Mouse (Mus musculus): Measurements from ENCODE around the gene Setd6. TPM values are rescaled to one million over a fixed set of nuclear protein-coding genes. Genes with fewer than 3 reads are reported as not detected.

Gene Setd6
- polyA plus RNA-seq, 1 experiment from 2014 or later, result 14.0 TPM

GRCm38 (mm10) chr8:95714367-95714766 is 1.3 kb upstream of the Setd6 start:
- TF ChIP-seq CTCF (IDR thresholded peaks at IDR 0.05; ENCODE audit: low read depth), result no peak
- no peak for TF ChIP-seq EP300 (IDR thresholded peaks at IDR 0.05; ENCODE audit: low read depth)
- ATAC-seq, result no peak
- no peak for DNase-seq
- Histone ChIP-seq H3K27me3 (ENCODE audit: insufficient read depth, low read length) (no peaks in the 10 kb centered on the region), H3K9ac (replicated peaks) (no peak overlapping the region), H3K36me3 (replicated peaks; ENCODE audit: insufficient read depth, low read length) (peaks cover 21% of the 10 kb centered on the region), H3K27ac (ENCODE audit: low read depth) (no peak overlapping the region), H3K4me1 (ENCODE audit: insufficient read depth) (peaks cover 18% of the 10 kb centered on the region), H3K4me3 (ENCODE audit: low read depth, low read length) (no peak overlapping the region), H3K9me3 (ENCODE audit: low read length) (no peaks in the 10 kb centered on the region), H3K4me2 (ENCODE audit: low read depth, low read length) (no peak overlapping the region)
- WGBS (ENCODE audit: insufficient replicate concordance), result 79% methylated on average over 4 of the region's 4 CpGs

GRCm38 (mm10) chr8:95714837-95715413 is 756 bp upstream of the Setd6 start:
- Histone ChIP-seq H3K27me3 (ENCODE audit: insufficient read depth, low read length) (no peaks in the 10 kb centered on the region), H3K36me3 (replicated peaks; ENCODE audit: insufficient read depth, low read length) (peaks cover 27% of the 10 kb centered on the region), H3K27ac (ENCODE audit: low read depth) (peak overlapping the region; percentile 85), H3K4me1 (ENCODE audit: insufficient read depth) (peaks cover 18% of the 10 kb centered on the region), H3K9me3 (ENCODE audit: low read length) (no peaks in the 10 kb centered on the region), H3K4me2 (ENCODE audit: low read depth, low read length) (peak overlapping the region; percentile 98), H3K9ac (replicated peaks) (peak overlapping the region; percentile 89; the same call in 1 of the 2 replicates), H3K4me3 (ENCODE audit: low read depth, low read length) (peak overlapping the region; percentile 95)
- no peak for TF ChIP-seq EP300 (IDR thresholded peaks at IDR 0.05; ENCODE audit: low read depth)
- TF ChIP-seq CTCF (IDR thresholded peaks at IDR 0.05; ENCODE audit: low read depth), result no peak
- DNase-seq, result no peak
- WGBS (ENCODE audit: insufficient replicate concordance), result 53% methylated on average over 6 of the region's 6 CpGs
- no peak; the same call in 1 of the 2 replicates for ATAC-seq

- Histone ChIP-seq H3K4me2 (ENCODE audit: low read depth, low read length) (peak overlapping the region; percentile 98), H3K4me1 (ENCODE audit: insufficient read depth) (peaks cover 18% of the 10 kb centered on the region), H3K9ac (replicated peaks) (peak overlapping the region; percentile 89), H3K9me3 (ENCODE audit: low read length) (no peaks in the 10 kb centered on the region), H3K4me3 (ENCODE audit: low read depth, low read length) (peak overlapping the region; percentile 95), H3K36me3 (replicated peaks; ENCODE audit: insufficient read depth, low read length) (peaks cover 41% of the 10 kb centered on the region), H3K27ac (ENCODE audit: low read depth) (peak overlapping the region; percentile 85), H3K27me3 (ENCODE audit: insufficient read depth, low read length) (no peaks in the 10 kb centered on the region)
- ATAC-seq (no peak), DNase-seq (no peak)
- WGBS (ENCODE audit: insufficient replicate concordance), result 15% methylated on average over 21 of the region's 21 CpGs
- TF ChIP-seq EP300 (IDR thresholded peaks at IDR 0.05; ENCODE audit: low read depth) (no peak), CTCF (IDR thresholded peaks at IDR 0.05; ENCODE audit: low read depth) (no peak)
Observed at GRCm38 (mm10) chr8:95716546-95717335, 1.1 kb downstream of the Setd6 start.

GRCm38 (mm10) chr8:95727625-95728024 is 11.9 kb downstream of the Setd6 start:
- no peak for ATAC-seq
- H3K27ac ChIP-seq (ENCODE audit: low read depth), result no peak overlapping the region
- peaks cover 91% of the 10 kb centered on the region for H3K36me3 ChIP-seq (replicated peaks; ENCODE audit: insufficient read depth, low read length)

GRCm38 (mm10) chr8:95738596-95738995 is 22.9 kb downstream of the Setd6 start:
- Histone ChIP-seq H3K4me3 (ENCODE audit: low read depth, low read length) (no peak overlapping the region), H3K4me2 (ENCODE audit: low read depth, low read length) (no peak overlapping the region), H3K4me1 (ENCODE audit: insufficient read depth) (no peaks in the 10 kb centered on the region), H3K9me3 (ENCODE audit: low read length) (no peaks in the 10 kb centered on the region), H3K36me3 (replicated peaks; ENCODE audit: insufficient read depth, low read length) (peaks cover 90% of the 10 kb centered on the region), H3K27me3 (ENCODE audit: insufficient read depth, low read length) (no peaks in the 10 kb centered on the region), H3K9ac (replicated peaks) (no peak overlapping the region), H3K27ac (ENCODE audit: low read depth) (no peak overlapping the region)
- no peak for ATAC-seq
- 78% methylated on average over 7 of the region's 7 CpGs for WGBS (ENCODE audit: insufficient replicate concordance)
- peak; percentile 34 for TF ChIP-seq CTCF (IDR thresholded peaks at IDR 0.05; ENCODE audit: low read depth)
- no peak for TF ChIP-seq EP300 (IDR thresholded peaks at IDR 0.05; ENCODE audit: low read depth)
- no peak for DNase-seq

More at GRCm38 (mm10) chr8:95727625-95728024, 11.9 kb downstream of the Setd6 start:
- no peak overlapping the region for H3K9ac ChIP-seq (replicated peaks)
- no peaks in the 10 kb centered on the region for H3K9me3 ChIP-seq (ENCODE audit: low read length)
- no peak overlapping the region for H3K4me2 ChIP-seq (ENCODE audit: low read depth, low read length)
- 63% methylated on average over 4 of the region's 4 CpGs for WGBS (ENCODE audit: insufficient replicate concordance)
- H3K4me1 ChIP-seq (ENCODE audit: insufficient read depth), result no peaks in the 10 kb centered on the region
- no peak for TF ChIP-seq EP300 (IDR thresholded peaks at IDR 0.05; ENCODE audit: low read depth)
- TF ChIP-seq CTCF (IDR thresholded peaks at IDR 0.05; ENCODE audit: low read depth), result no peak
- DNase-seq, result no peak
- no peaks in the 10 kb centered on the region for H3K27me3 ChIP-seq (ENCODE audit: insufficient read depth, low read length)
- H3K4me3 ChIP-seq (ENCODE audit: low read depth, low read length), result no peak overlapping the region

- Histone ChIP-seq H3K4me2 (ENCODE audit: low read depth, low read length) (no peak overlapping the region), H3K4me1 (ENCODE audit: insufficient read depth) (no peaks in the 10 kb centered on the region), H3K9me3 (ENCODE audit: low read length) (no peaks in the 10 kb centered on the region), H3K9ac (replicated peaks) (no peak overlapping the region), H3K4me3 (ENCODE audit: low read depth, low read length) (no peak overlapping the region), H3K36me3 (replicated peaks; ENCODE audit: insufficient read depth, low read length) (peaks cover 96% of the 10 kb centered on the region), H3K27me3 (ENCODE audit: insufficient read depth, low read length) (no peaks in the 10 kb centered on the region), H3K27ac (ENCODE audit: low read depth) (no peak overlapping the region)
- no peak for TF ChIP-seq EP300 (IDR thresholded peaks at IDR 0.05; ENCODE audit: low read depth)
- no peak for TF ChIP-seq CTCF (IDR thresholded peaks at IDR 0.05; ENCODE audit: low read depth)
- DNase-seq, result no peak
- no peak for ATAC-seq
- WGBS (ENCODE audit: insufficient replicate concordance), result 88% methylated on average over 7 of the region's 7 CpGs
Observed at GRCm38 (mm10) chr8:95741732-95742131, 26.1 kb downstream of the Setd6 start.
